Mouse (Mus musculus) cerebellum, adult 2 months (tissue): Measurements from ENCODE around the gene Ndufa6.

Experiments used
- CTCF ChIP-seq: fragments of 200-500 bp; IDR thresholded peaks from 2 replicates; pipeline ENCODE4 v1.5.1; 2011; ENCODE audit warnings: low read depth, mild to moderate bottlenecking, control low read depth, low read length, moderate library complexity, borderline replicate concordance; ENCODE audit not compliant: insufficient read depth
- POLR2A ChIP-seq: fragments of 200-500 bp; IDR thresholded peaks from 2 replicates; pipeline ENCODE4 v1.6.1; 2011; ENCODE audit warnings: low read length, control low read depth, borderline replicate concordance; ENCODE audit not compliant: insufficient read depth

GRCm38 (mm10) chr15:82339634-82340254, 14.4 kb downstream of the Ndufa6 start:
- TF ChIP-seq CTCF, result no peak
- TF ChIP-seq POLR2A, result no peak
